Mouse (Mus musculus) hindbrain, postnatal 0 days (tissue): ENCODE measurements around the gene Agfg2. TPM values are rescaled to one million over a fixed set of nuclear protein-coding genes. Genes with fewer than 3 reads are reported as not detected.

Source experiments
- ATAC-seq: fragments of 200-750 bp; cut with Nextera tagmentation; 2 replicates; pipeline ENCODE4 v1.8.0; 2017; ENCODE audit warnings: mild to moderate bottlenecking, moderate TSS enrichment, moderate library complexity
- DNase-seq: peaks from one replicate; pipeline ENCODE4 v3.0.0-alpha.2; 2015; ENCODE audit warnings: low spot score
- H3K27ac ChIP-seq: fragments of 300-500 bp; sonication (generic); 2 replicates; pipeline ENCODE4 v1.5.1; 2014; ENCODE audit warnings: mild to moderate bottlenecking
- H3K27me3 ChIP-seq: fragments of 300-500 bp; sonication (generic); 2 replicates; pipeline ENCODE4 v1.6.1; 2014; ENCODE audit warnings: low read length, mixed read lengths; ENCODE audit not compliant: insufficient read depth
- H3K36me3 ChIP-seq: fragments of 300-500 bp; sonication (generic); 2 replicates; pipeline ENCODE4 v1.6.1; 2014; ENCODE audit warnings: low read length, mixed read lengths; ENCODE audit not compliant: insufficient read depth
- H3K4me1 ChIP-seq: fragments of 300-500 bp; sonication (generic); 2 replicates; pipeline ENCODE4 v1.6.1; 2014; ENCODE audit warnings: antibody characterized with exemption, low read length, mixed read lengths; ENCODE audit not compliant: insufficient read depth
- H3K4me2 ChIP-seq: fragments of 300-500 bp; sonication (generic); 2 replicates; pipeline ENCODE4 v1.6.1; 2014; ENCODE audit warnings: low read depth, mild to moderate bottlenecking, low read length, moderate library complexity, mixed read lengths
- H3K4me3 ChIP-seq: fragments of 300-500 bp; sonication (generic); 2 replicates; pipeline ENCODE4 v1.5.1; 2014; ENCODE audit warnings: low read length
- H3K9ac ChIP-seq: fragments of 300-500 bp; sonication (generic); replicated peaks from 2 replicates; pipeline ENCODE4 v1.6.1; 2014; ENCODE audit warnings: mild to moderate bottlenecking, low read length, moderate library complexity, mixed read lengths
- H3K9me3 ChIP-seq: fragments of 300-500 bp; sonication (generic); 2 replicates; pipeline ENCODE4 v1.6.1; 2016; ENCODE audit warnings: low read length, mixed read lengths
- CTCF ChIP-seq: IDR thresholded peaks from 2 replicates; pipeline ENCODE4 v1.5.1; 2016; ENCODE audit warnings: antibody characterized with exemption, control low read depth, low read depth
- WGBS: fragments of 180-500 bp; shearing (Covaris S2); extraction: QIAGEN DNeasy Blood & Tissue Kit; methylation state at CpG from one replicate; pipeline ENCODE4 v1.1.7; 2014; 5-methylcytosine and 5-hydroxymethylcytosine counted together
- polyA plus RNA-seq: library from polyadenylated mRNA; unstranded; fragments of >200 nt; fragmentation: Nextera tagmentation; extraction: Ambion mirVana; gene quantifications from 2 replicates; pipeline ENCODE4 v1.2.1, GENCODE M21; 2015
- total RNA-seq: library from RNA; depleted of rRNA; stranded (reverse); fragments of >200 nt; gene quantifications from 2 replicates; pipeline ENCODE4 v1.2.3, GENCODE M21; 2014

The Agfg2 gene
- total and polyA plus RNA-seq, 2 experiments from 2014 or later: 16.4 to 27.0 TPM

GRCm38 (mm10) chr5:137695930-137696329, 11.4 kb upstream of the Agfg2 start:
- no peak for TF ChIP-seq CTCF

GRCm38 (mm10) chr5:137694796-137695195, 10.3 kb upstream of the Agfg2 start:
- ATAC-seq (no peak), DNase-seq (no peak)
- TF ChIP-seq CTCF: no peak
- Histone ChIP-seq H3K4me1 (no peaks in the 10 kb centered on the region), H3K27ac (no peak overlapping the region), H3K4me2 (no peak overlapping the region), H3K27me3 (no peaks in the 10 kb centered on the region), H3K9me3 (no peaks in the 10 kb centered on the region), H3K9ac (no peak overlapping the region), H3K4me3 (no peak overlapping the region), H3K36me3 (no peaks in the 10 kb centered on the region)
- 18% methylated on average over 3 of the region's 3 CpGs for WGBS

More at GRCm38 (mm10) chr5:137695930-137696329, 11.4 kb upstream of the Agfg2 start:
- Histone ChIP-seq H3K27ac (no peak overlapping the region), H3K4me1 (no peaks in the 10 kb centered on the region), H3K9me3 (no peaks in the 10 kb centered on the region), H3K27me3 (no peaks in the 10 kb centered on the region), H3K4me2 (no peak overlapping the region), H3K36me3 (no peaks in the 10 kb centered on the region), H3K4me3 (no peak overlapping the region), H3K9ac (no peak overlapping the region)
- DNase-seq: no peak
- 87% methylated on average over 4 of the region's 4 CpGs for WGBS
- ATAC-seq: no peak

GRCm38 (mm10) chr5:137691881-137692280, 7.4 kb upstream of the Agfg2 start:
- Histone ChIP-seq H3K27me3 (no peaks in the 10 kb centered on the region), H3K4me2 (no peak overlapping the region), H3K36me3 (no peaks in the 10 kb centered on the region), H3K4me3 (no peak overlapping the region), H3K27ac (no peak overlapping the region), H3K9ac (no peak overlapping the region), H3K4me1 (no peaks in the 10 kb centered on the region), H3K9me3 (no peaks in the 10 kb centered on the region)
- DNase-seq (no peak), ATAC-seq (no peak)
- TF ChIP-seq CTCF: no peak
- WGBS: 74% methylated on average over 1 of the region's 1 CpGs

DNA sequence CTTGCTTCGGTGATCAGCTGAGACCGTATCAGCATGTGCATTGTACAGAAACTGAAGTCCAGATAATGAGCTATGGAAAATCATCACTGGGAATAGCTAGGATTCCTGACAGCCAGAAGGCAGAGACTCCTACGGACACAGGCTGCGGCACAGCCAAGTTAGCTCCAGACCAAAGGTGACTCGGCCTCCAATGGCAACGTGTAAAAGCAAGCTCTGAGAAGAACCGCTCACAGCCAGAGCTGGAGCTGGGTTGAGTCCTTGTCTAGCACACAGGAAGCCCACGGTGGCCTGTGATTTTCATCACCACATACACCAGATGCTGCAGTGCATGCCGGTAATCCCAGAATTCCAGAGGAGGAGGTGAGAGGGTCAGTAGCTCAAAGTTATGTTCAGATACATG, 6.0 kb upstream of the Agfg2 start:
- no peaks in the 10 kb centered on the region for H3K27me3 ChIP-seq
- no peaks in the 10 kb centered on the region for H3K4me1 ChIP-seq
- H3K27ac ChIP-seq: no peak overlapping the region
- H3K36me3 ChIP-seq: no peaks in the 10 kb centered on the region
- 62% methylated on average over 9 of the region's 9 CpGs for WGBS
- DNase-seq (no peak), ATAC-seq (no peak)
- no peak overlapping the region for H3K4me2 ChIP-seq
- no peaks in the 10 kb centered on the region for H3K9me3 ChIP-seq
- no peak for TF ChIP-seq CTCF
- H3K9ac ChIP-seq: no peak overlapping the region
- no peak overlapping the region for H3K4me3 ChIP-seq

DNA sequence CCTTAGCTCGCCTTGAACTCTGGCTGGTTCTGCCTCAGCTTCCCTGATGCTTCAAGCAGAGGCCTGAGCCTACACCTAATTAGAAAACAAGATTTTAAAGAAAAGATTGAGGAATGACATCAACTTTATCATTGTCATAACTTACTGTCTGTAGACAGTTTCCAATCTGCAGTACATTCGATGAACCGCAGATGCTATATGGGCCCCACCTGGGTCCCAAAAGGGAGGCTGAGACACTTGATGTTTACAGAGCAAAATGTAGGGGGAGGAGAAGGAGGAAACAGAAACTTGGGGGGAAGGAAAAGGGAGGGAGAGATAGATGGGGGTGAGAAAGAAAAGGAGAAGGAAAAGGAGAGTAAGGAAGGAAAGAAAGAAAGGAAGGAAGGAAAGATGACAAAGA, 5.4 kb upstream of the Agfg2 start:
- ATAC-seq (no peak), DNase-seq (no peak)
- Histone ChIP-seq H3K9me3 (no peaks in the 10 kb centered on the region), H3K36me3 (no peaks in the 10 kb centered on the region), H3K4me2 (no peak overlapping the region), H3K27me3 (no peaks in the 10 kb centered on the region), H3K4me1 (no peaks in the 10 kb centered on the region), H3K9ac (no peak overlapping the region), H3K4me3 (no peak overlapping the region), H3K27ac (no peak overlapping the region)
- 91% methylated on average over 3 of the region's 3 CpGs for WGBS
- no peak for TF ChIP-seq CTCF

DNA sequence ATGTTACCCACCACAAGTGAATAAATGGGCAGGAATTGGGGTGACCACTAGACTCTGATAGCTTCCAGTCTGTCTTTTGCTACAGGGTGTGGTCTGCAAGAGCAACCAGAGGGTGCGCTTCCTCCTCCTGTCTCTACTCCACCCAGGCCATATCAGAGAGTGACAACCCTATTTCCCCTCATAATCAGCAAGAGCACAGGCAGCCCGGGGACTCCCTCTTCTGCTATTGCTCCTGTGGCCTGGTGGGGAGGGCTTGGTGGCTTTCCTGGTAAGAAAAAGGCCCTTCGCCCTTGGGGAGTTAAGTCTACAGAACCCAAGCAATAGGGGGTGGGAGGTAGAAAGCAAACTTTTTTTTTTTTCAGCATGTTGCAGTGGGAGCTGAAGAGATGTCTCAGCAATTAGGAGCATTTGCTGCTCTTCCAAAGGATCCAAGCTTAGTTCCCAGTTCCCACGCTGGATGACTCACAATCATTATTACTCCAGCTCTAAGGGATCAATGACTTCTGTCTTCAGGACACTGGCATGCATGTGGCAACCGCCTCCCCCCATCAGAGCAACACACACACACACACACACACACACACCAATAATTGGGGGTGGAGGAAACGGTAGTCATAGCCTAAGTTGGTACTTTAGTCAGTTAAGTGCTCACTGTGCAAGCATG, 1.7 kb upstream of the Agfg2 start:
- WGBS: 89% methylated on average over 6 of the region's 6 CpGs
- no peaks in the 10 kb centered on the region for H3K27me3 ChIP-seq

DNA sequence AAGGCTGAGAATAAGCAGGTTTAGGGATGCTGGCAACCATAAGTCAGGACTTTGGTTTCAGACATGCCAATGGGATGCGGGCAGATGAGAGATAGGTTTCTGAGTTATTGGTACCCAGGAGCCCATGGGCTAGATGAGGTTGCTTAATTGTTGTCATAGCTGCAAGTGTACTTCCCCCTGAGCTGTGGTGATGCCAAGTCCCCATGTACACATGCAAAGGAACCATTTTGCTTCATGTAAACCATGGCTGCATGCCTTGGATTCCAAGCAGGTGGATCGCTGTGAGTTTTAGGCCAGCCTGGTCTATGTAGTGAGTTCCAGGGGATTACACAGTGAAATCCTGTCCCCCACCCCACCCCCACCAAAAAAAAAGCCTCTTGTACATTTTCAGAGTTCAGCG, 1.1 kb upstream of the Agfg2 start:
- no peak for TF ChIP-seq CTCF
- DNase-seq (no peak), ATAC-seq (no peak)
- Histone ChIP-seq H3K4me2 (no peak overlapping the region), H3K4me1 (peaks cover 5% of the 10 kb centered on the region), H3K4me3 (no peak overlapping the region), H3K36me3 (no peaks in the 10 kb centered on the region), H3K9ac (no peak overlapping the region), H3K27me3 (no peaks in the 10 kb centered on the region), H3K9me3 (no peaks in the 10 kb centered on the region), H3K27ac (no peak overlapping the region)
- 96% methylated on average over 3 of the region's 3 CpGs for WGBS

More for the DNA sequence above, 1.7 kb upstream of the Agfg2 start:
- Histone ChIP-seq H3K36me3 (no peaks in the 10 kb centered on the region), H3K4me3 (no peak overlapping the region), H3K9ac (no peak overlapping the region), H3K9me3 (no peaks in the 10 kb centered on the region), H3K27ac (no peak overlapping the region), H3K4me2 (no peak overlapping the region), H3K4me1 (peaks cover 5% of the 10 kb centered on the region)
- ATAC-seq (no peak), DNase-seq (no peak)
- no peak for TF ChIP-seq CTCF
